Mouse (Mus musculus) thymus, adult 2 months (tissue): Measurements from ENCODE around the gene Ywhaq. TPM values are rescaled to one million over a fixed set of nuclear protein-coding genes. Genes with fewer than 3 reads are reported as not detected.

Source experiments
- DNase-seq: peaks from one replicate; pipeline ENCODE4 v3.0.0; 2021
- H3K27ac ChIP-seq: fragments of 200-500 bp; 2 replicates; pipeline ENCODE4 v1.5.1; 2012; ENCODE audit warnings: low read length, control low read depth; ENCODE audit not compliant: control insufficient read depth, insufficient read depth
- H3K27me3 ChIP-seq: fragments of 200-500 bp; 2 replicates; pipeline ENCODE4 v1.6.1; 2012; ENCODE audit warnings: mild to moderate bottlenecking, low read length, moderate library complexity, mixed read lengths; ENCODE audit not compliant: control insufficient read depth, insufficient read depth
- H3K36me3 ChIP-seq: fragments of 200-500 bp; 2 replicates; pipeline ENCODE4 v1.6.1; 2012; ENCODE audit warnings: mild to moderate bottlenecking, low read length, moderate library complexity; ENCODE audit not compliant: control insufficient read depth, insufficient read depth
- H3K4me1 ChIP-seq: fragments of 200-500 bp; replicated peaks from 2 replicates; pipeline ENCODE4 v1.6.1; 2012; ENCODE audit warnings: low read length; ENCODE audit not compliant: control insufficient read depth, insufficient read depth
- H3K4me3 ChIP-seq: fragments of 200-500 bp; 2 replicates; pipeline ENCODE4 v1.5.1; 2012; ENCODE audit warnings: mild to moderate bottlenecking, low read length, control low read depth, moderate library complexity; ENCODE audit not compliant: control insufficient read depth, insufficient read depth
- CTCF ChIP-seq: fragments of 200-500 bp; IDR thresholded peaks from 2 replicates; pipeline ENCODE4 v1.5.1; 2012; ENCODE audit warnings: mild to moderate bottlenecking, control low read depth, low read length, moderate library complexity, borderline replicate concordance; ENCODE audit not compliant: control insufficient read depth, poor library complexity, insufficient read depth; ENCODE audit errors: extremely low read depth
- POLR2A ChIP-seq: fragments of 200-500 bp; IDR thresholded peaks from 2 replicates; pipeline ENCODE4 v1.6.1; 2012; ENCODE audit warnings: mild to moderate bottlenecking, low read length, control low read depth, moderate library complexity; ENCODE audit not compliant: control insufficient read depth, poor library complexity, insufficient read depth; ENCODE audit errors: extremely low read depth
- WGBS: fragments of 180-500 bp; shearing (Covaris S2); methylation state at CpG from one replicate; pipeline ENCODE4 v1.1.7; 2018; 5-methylcytosine and 5-hydroxymethylcytosine counted together
- polyA plus RNA-seq: library from polyadenylated mRNA; depleted of rRNA; stranded (reverse); fragments of >200 nt; gene quantifications from 2 replicates; pipeline ENCODE4 v1.2.3, GENCODE M21; 2012

Gene Ywhaq
- polyA plus RNA-seq, 1 experiment, result 40.8 TPM

- TF ChIP-seq POLR2A (no peak), CTCF (no peak)
- H3K4me1 ChIP-seq, result peaks cover 9% of the 10 kb centered on the region
- DNase-seq, result no peak
- H3K4me3 ChIP-seq, result no peak overlapping the region
- H3K27me3 ChIP-seq, result no peaks in the 10 kb centered on the region
- H3K36me3 ChIP-seq, result no peaks in the 10 kb centered on the region
- H3K27ac ChIP-seq, result no peak overlapping the region
- 87% methylated on average over 3 of the region's 3 CpGs for WGBS
Measured at GRCm38 (mm10) chr12:21375376-21376157, 41.9 kb downstream of the Ywhaq start.

- Histone ChIP-seq H3K4me3 (peak overlapping the region; percentile 93), H3K36me3 (no peaks in the 10 kb centered on the region), H3K27ac (peak overlapping the region; percentile 80), H3K4me1 (peaks cover 6% of the 10 kb centered on the region), H3K27me3 (no peaks in the 10 kb centered on the region)
- DNase-seq, result no peak
- under 1% methylated on average over 24 of the region's 24 CpGs for WGBS
- 0 out of 2 replicates have a peak, but pooled peaks have one; percentile 28 for TF ChIP-seq CTCF
- no peak for TF ChIP-seq POLR2A
Measured at GRCm38 (mm10) chr12:21373820-21374475, 43.5 kb downstream of the Ywhaq start.

GRCm38 (mm10) chr12:21373100-21373819 is 44.2 kb downstream of the Ywhaq start, which contains the start of gene Adam17:
Adam17 (minus strand) TSS chr12:21373632.
- no peaks in the 10 kb centered on the region for H3K27me3 ChIP-seq
- peak within 1 kb of the TSS; percentile 80 for H3K27ac ChIP-seq
- H3K4me1 ChIP-seq, result peaks cover 4% of the 10 kb centered on the region
- under 1% methylated on average over 55 of the region's 55 CpGs for WGBS
- H3K36me3 ChIP-seq, result no peaks in the 10 kb centered on the region
- peak within 1 kb of the TSS; percentile 94 for H3K4me3 ChIP-seq
- TF ChIP-seq POLR2A (peak; percentile 71), CTCF (peak; percentile 79; the same call in 1 of the 2 replicates)
- DNase-seq, result peak; percentile 95

- Histone ChIP-seq H3K4me1 (no peaks in the 10 kb centered on the region), H3K27me3 (no peaks in the 10 kb centered on the region), H3K4me3 (no peak overlapping the region), H3K27ac (no peak overlapping the region), H3K36me3 (no peaks in the 10 kb centered on the region)
- no peak for DNase-seq
- no peak for TF ChIP-seq POLR2A
- TF ChIP-seq CTCF, result no peak
- WGBS, result 98% methylated on average over 1 of the region's 1 CpGs
Measured at GRCm38 (mm10) chr12:21370035-21370611, 47.3 kb downstream of the Ywhaq start.

GRCm38 (mm10) chr12:21369087-21369410 is 48.4 kb downstream of the Ywhaq start:
- DNase-seq, result no peak
- TF ChIP-seq POLR2A (no peak), CTCF (no peak)
- no peak overlapping the region for H3K4me3 ChIP-seq
- no peaks in the 10 kb centered on the region for H3K27me3 ChIP-seq
- H3K4me1 ChIP-seq, result no peaks in the 10 kb centered on the region
- H3K27ac ChIP-seq, result no peak overlapping the region; the same call in 1 of the 2 replicates
- 57% methylated on average over 5 of the region's 5 CpGs for WGBS
- no peaks in the 10 kb centered on the region for H3K36me3 ChIP-seq

- no peaks in the 10 kb centered on the region for H3K4me1 ChIP-seq
- H3K27ac ChIP-seq, result peak overlapping the region; percentile 49; the same call in 1 of the 2 replicates
- no peak for TF ChIP-seq CTCF
- TF ChIP-seq POLR2A, result no peak
- no peak overlapping the region for H3K4me3 ChIP-seq
- 93% methylated on average over 9 of the region's 9 CpGs for WGBS
- H3K36me3 ChIP-seq, result no peaks in the 10 kb centered on the region
- no peaks in the 10 kb centered on the region for H3K27me3 ChIP-seq
- DNase-seq, result no peak
Measured at GRCm38 (mm10) chr12:21368376-21369086, 48.9 kb downstream of the Ywhaq start.
